Mouse (Mus musculus) spleen, postnatal 36 days (tissue): ENCODE measurements around the gene Trim47.

Experiments
- DNase-seq, 2 experiments: peaks; one replicate each; pipeline ENCODE4 v3.0.0; 2022; ENCODE audit warnings: low spot score in 2 of 2, mixed read lengths in 1 of 2

Gene Trim47

DNA sequence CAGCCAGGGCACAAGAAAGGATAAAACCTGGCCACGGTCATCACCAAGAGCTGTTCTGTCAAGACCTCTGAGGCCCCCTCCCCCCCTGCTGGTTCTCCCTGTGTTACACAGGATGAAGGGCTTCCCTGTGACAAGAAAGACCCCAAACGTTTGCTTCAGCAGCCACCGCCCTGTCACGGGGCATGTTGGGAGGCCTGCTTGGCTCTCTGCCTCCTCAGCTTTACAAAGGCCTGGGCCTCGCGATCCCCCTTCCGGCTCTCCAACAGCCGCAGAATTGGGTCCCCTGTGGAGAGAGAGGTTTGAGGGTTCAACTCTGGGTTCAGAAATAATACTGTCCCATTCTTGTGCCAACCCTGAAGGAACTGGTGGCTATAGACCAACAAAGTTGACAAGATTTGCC lies 64.5 kb downstream of the Trim47 start:
- DNase-seq, result no peak

DNA sequence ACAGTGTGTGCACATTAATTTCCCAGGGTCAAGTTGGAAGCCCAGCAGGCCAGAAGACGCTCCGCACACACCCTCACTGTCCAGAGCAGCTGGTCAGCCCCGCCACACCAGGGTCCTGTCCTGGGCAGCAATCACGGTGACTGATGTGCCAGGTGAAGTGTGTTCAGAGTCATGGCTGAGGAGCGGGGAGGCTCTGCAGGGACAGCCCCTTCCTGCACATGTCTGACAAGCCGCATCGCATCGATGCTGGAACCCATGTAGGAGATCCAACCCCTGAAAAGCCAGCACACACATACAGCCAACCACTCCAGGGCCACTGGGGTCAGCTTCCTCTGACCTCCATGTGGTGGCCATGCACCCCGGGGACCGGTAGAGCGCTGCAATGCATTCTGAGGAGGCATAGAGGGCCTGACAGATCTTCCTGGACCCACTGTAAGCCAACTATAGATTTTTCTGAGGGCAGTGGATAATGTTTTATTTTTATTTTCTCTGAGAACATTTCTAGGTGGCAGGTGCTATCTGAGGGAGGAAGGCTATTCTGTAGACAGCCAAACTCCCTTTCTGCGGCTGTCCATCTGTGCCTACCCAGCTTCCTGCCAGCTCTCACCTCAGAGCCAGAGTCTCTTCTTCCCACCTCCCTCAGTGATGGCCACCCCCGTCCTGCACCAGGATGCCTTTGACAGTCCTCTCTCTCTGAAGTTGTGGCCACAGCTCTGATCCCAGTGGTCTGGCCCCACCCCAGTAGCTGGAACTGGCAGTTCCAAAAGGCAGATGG lies 65.2 kb downstream of the Trim47 start:
- no peak for DNase-seq

DNA sequence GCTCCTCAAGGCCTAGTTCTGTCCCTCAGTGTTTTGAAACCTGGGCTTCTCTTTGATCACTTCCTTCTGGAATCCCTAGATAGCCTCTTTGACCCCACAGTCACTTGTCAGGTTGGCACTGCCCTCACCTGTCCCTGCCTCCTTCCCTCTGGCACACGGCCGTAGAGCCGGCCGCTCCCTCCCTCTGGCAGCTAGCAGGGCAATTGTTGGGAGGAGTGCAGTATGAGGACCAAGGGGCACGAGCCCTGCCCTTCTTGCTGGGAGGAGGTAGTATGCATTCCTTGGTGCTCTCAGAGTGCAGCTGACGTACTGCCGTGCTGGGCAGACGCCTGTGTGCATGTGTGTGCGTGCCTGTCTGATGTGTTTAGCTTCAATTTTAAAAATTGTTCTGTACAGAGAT lies 66.4 kb downstream of the Trim47 start:
- DNase-seq, result no peak

DNA sequence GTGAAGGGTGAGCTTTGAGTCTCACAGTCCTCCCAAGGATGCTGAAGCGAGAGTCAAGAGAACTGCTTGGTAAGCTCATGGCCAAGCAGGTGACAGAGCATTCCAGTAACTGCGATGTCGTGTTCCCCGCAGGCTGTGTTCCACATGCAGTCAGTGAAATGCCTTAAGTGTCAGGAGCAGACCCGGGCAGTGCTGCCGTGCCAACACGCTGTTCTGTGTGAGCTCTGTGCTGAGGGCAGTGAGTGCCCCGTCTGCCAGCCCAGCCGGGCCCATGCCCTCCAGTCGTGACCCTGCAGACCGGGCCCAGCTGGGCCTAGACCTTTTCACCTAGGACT lies 67.4 kb downstream of the Trim47 start:
- DNase-seq, result no peak

DNA sequence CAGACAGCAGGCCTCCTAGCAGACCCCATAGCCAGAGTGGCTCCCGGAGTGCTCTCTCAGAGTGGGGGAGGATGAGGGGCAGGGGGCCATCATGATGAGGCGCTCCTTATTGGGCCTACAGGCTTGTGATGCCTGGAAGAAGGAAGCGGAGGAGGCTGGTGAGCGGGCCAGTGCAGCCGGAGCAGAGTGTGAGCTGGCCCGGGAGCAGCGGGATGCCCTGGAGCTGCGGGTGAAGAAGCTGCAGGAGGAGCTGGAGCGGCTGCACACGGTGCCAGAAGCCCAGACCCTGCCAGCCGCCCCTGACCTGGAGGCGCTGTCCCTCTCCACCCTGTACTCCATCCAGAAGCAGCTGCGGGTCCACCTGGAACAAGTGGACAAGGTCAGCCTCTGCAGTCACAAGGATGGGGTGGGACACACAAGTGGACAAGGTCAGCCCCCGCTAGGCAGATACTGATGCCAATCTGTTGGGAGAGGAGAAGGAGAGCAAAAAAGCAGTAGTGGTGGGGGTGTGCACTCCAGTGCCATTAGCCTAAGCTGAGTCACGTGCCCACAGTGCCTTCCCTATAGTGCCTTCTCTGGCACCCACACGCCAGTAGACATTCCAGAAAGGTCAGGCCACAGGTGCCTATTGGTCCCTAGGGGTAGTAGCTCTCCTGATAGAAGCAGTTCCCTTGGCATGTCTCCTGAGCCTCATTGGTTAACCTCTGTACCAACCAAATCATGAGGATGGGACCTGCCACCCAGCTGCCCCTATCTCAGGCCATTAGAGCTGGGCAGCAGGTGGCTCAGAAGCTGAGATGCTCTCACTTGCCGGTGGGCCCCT lies 67.9 kb downstream of the Trim47 start:
- DNase-seq, result no peak

DNA sequence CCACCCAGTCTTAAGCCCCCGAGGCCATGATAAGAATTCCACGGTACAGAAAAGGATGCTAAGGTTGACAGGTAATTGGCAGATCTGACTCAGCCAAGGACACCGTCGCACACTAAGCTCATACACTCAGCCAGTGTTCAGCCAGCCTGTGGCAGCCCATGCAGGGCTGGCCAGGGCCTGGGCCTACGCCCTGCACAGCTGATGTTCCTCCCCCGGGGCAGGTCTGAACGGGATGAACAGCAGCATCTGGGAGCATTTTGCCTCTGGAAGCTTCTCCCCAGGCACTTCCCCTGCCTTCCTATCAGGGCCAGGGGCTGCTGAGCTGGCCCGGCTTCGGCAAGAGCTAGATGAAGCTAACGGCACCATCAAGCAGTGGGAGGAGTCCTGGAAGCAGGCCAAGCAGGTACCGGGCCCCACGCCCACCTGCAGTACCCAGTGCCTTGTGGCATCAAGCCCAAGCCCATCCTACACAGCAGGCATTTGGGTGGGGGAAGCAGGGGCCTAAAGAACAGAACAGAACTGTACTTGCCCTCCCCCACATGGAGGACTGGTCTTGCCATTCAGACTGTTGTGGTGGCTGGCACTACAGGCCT lies 68.9 kb downstream of the Trim47 start:
- DNase-seq, result no peak

DNA sequence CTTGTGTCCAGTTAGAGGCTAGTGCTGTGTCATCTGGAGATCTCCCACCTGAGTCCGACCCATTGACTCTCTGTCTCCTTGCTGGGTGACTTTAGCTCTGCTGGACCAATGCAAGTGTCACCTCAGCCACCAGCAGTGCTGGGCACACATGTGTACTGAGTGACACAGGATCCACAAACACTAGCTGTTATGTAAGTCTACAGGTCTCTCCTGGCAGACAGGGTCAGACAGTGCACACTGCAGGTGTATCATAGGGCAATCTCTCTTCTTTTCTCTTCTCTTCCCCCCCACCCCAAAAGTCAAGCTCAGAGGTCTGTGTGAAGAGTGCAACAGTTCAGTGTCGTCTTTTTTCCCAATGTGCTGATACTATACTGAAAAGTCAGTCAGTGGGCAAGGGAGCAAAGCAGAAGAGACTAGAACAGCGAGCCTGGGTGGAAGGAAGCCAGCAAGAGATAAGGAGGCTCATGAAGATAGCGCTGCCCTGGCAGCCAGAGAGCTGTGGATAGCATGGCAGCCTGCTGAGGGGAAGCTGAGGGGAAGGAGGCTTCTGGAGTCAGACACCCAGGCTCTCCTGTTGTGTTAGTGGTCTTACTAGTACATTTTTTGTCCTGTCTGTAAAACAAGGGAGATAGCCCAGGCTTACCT lies 69.7 kb downstream of the Trim47 start:
- no peak for DNase-seq

DNA sequence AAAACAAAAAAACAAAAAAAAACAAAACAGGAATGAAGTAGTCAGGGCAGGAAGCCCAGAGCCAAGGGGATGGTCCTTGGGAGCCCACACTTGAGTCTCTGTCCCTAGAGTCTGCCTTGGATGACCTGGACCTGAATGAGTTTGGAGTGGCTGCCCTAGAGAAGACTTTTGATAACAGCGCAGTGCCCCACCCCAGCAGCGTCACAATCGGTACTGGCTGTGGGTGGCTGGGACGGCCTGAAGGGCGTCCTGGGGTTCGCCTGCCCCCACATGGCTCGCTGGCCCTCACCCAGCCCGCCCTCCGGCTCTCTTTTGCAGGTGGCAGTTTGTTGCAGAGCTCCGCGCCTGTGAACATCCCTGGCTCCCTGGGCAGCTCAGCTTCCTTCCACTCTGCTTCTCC lies 71.1 kb downstream of the Trim47 start:
- DNase-seq, result no peak
